In genomic region chr5:142337436-142337835, GRCm38 (mm10) we compare ENCODE assay signal across 13 mouse cellular contexts.
"Had no signal": no experiment of that assay in that cellular context is flagged by ENCODE, and none has a peak within 500 bp of the region (broad histone marks: within the 10 kb centered on the region; RNA-seq: fewer than 3 reads in every experiment).

No protein-coding gene starts in this region.

- H3K27ac ChIP-seq: intestine, embryonic 15.5 days; limb, embryonic 15.5 days; liver, embryonic 12.5 days; midbrain, embryonic 10.5 days; neural tube, embryonic 15.5 days had no signal

- H3K9ac ChIP-seq: intestine, embryonic 15.5 days; limb, embryonic 15.5 days; liver, embryonic 12.5 days; neural tube, embryonic 15.5 days had no signal

- H3K9me3 ChIP-seq: intestine, embryonic 15.5 days; limb, embryonic 15.5 days; liver, embryonic 12.5 days; midbrain, embryonic 10.5 days; neural tube, embryonic 15.5 days had no signal

- H3K4me1 ChIP-seq: liver, embryonic 12.5 days had no signal

- ATAC-seq: intestine, embryonic 15.5 days; liver, embryonic 12.5 days had no signal

- H3K36me3 ChIP-seq: intestine, embryonic 15.5 days; limb, embryonic 15.5 days; liver, embryonic 12.5 days; midbrain, embryonic 10.5 days; neural tube, embryonic 15.5 days had no signal

- H3K27me3 ChIP-seq: intestine, embryonic 15.5 days; limb, embryonic 15.5 days; liver, embryonic 12.5 days; neural tube, embryonic 15.5 days had no signal

- DNase-seq: kidney, adult 18-20 months; layer of hippocampus, adult 9-11 months; layer of hippocampus, postnatal 36 days; midbrain, embryonic 14.5 days; right cerebral cortex, adult 18-20 months; right cerebral cortex, postnatal 25 days; thymus, postnatal 36 days had no signal

- H3K4me2 ChIP-seq: intestine, embryonic 15.5 days; limb, embryonic 15.5 days; liver, embryonic 12.5 days; neural tube, embryonic 15.5 days had no signal

- H3K4me3 ChIP-seq: intestine, embryonic 15.5 days; limb, embryonic 15.5 days; liver, embryonic 12.5 days; midbrain, embryonic 10.5 days; myocyte; neural tube, embryonic 15.5 days had no signal
